Comparison of ENCODE assay signal across 9 mouse cellular contexts in the genomic region with DNA sequence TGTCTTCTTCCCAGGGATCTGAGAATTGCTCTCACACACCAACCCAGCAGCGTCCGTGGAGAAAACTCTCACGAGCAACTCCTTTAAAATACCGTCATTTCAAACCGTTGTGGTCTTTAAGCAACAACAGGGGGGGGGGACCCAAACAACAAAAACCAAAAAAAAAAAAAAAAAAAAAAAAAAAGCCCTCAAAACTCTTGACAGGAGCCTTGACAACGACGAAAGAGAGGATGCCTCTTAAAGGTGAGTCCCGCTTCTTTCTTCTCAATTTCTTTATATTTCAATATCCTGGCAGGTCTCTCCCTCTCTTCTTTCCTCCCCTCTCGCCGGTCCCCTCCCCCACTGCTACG. TPM values are rescaled to one million over a fixed set of nuclear protein-coding genes. Genes with fewer than 3 reads are reported as not detected.
DNase-seq lines count a peak whose midpoint lies in the region; ATAC-seq and TF ChIP-seq lines count a peak whose summit lies in the region.
"Had no signal": no experiment of that assay in that cellular context is flagged by ENCODE, and none has a peak within 500 bp of the region (broad histone marks: within the 10 kb centered on the region; RNA-seq: fewer than 3 reads in every experiment).

No protein-coding gene starts in this region.

- H3K4me1 ChIP-seq in lung, embryonic 14.5 days (ENCODE audit: insufficient read depth) = 0 out of 2 replicates have a peak, but pooled peaks cover 4% of the 10 kb centered on the region
- peaks cover 86% of the 10 kb centered on the region for H3K4me1 ChIP-seq in forebrain, embryonic 10.5 days
- H3K4me1 ChIP-seq in limb, embryonic 12.5 days (replicated peaks) = peaks cover 33% of the 10 kb centered on the region
- H3K4me1 ChIP-seq in small intestine, adult 2 months (ENCODE audit: control insufficient read depth, insufficient read depth, insufficient read length, low read length) = peaks cover 17% of the 10 kb centered on the region

- TF ChIP-seq CTCF in lung, embryonic 14.5 days (IDR thresholded peaks at IDR 0.05; ENCODE audit: low read depth) = no peak
- no peak for TF ChIP-seq CTCF in small intestine, adult 2 months (IDR thresholded peaks at IDR 0.05; ENCODE audit: extremely low read depth, insufficient read length, insufficient replicate concordance, low read depth, low read length)

- under 1% methylated on average over 11 of the region's 11 CpGs for WGBS in lung, embryonic 14.5 days
- whole genome bisulfite sequencing in forebrain, embryonic 10.5 days = 0% methylated on average over 11 of the region's 11 CpGs
- 1% methylated on average over 11 of the region's 11 CpGs for WGBS in limb, embryonic 12.5 days
- 1% methylated on average over 11 of the region's 11 CpGs for WGBS in small intestine, adult 2 months

- TF ChIP-seq POLR2A in small intestine, adult 2 months (IDR thresholded peaks at IDR 0.05; ENCODE audit: low read depth, low read length) = no peak

- no peak overlapping the region for H3K9ac ChIP-seq in lung, embryonic 14.5 days
- no peak overlapping the region for H3K9ac ChIP-seq in limb, embryonic 12.5 days (replicated peaks)

- ATAC-seq in lung, embryonic 14.5 days (ENCODE audit: insufficient read depth) = no peak
- no peak for ATAC-seq in limb, embryonic 12.5 days (ENCODE audit: insufficient number of reproducible peaks, insufficient read depth, low FRiP score, low TSS enrichment, low read depth)

- no peaks in the 10 kb centered on the region for H3K9me3 ChIP-seq in lung, embryonic 14.5 days (ENCODE audit: low read depth, low read length)
- no peaks in the 10 kb centered on the region for H3K9me3 ChIP-seq in forebrain, embryonic 10.5 days
- H3K9me3 ChIP-seq in limb, embryonic 12.5 days = no peaks in the 10 kb centered on the region

- no peak overlapping the region for H3K27ac ChIP-seq in lung, embryonic 14.5 days (ENCODE audit: low read depth)
- peak overlapping the region; percentile 99 for H3K27ac ChIP-seq in forebrain, embryonic 10.5 days
- H3K27ac ChIP-seq in limb, embryonic 12.5 days = no peak overlapping the region
- H3K27ac ChIP-seq in small intestine, adult 2 months (ENCODE audit: insufficient read depth, low read depth, low read length) = no peak overlapping the region
- H3K27ac ChIP-seq: macrophage had no signal

- peaks cover 99% of the 10 kb centered on the region for H3K27me3 ChIP-seq in lung, embryonic 14.5 days (ENCODE audit: insufficient read depth, low read length)
- H3K27me3 ChIP-seq in forebrain, embryonic 10.5 days (ENCODE audit: poor library complexity, severe bottlenecking) = peaks cover 97% of the 10 kb centered on the region
- peaks cover 99% of the 10 kb centered on the region for H3K27me3 ChIP-seq in limb, embryonic 12.5 days
- H3K27me3 ChIP-seq in small intestine, adult 2 months (ENCODE audit: control insufficient read depth, insufficient read depth, low read length) = peaks cover 91% of the 10 kb centered on the region

- DNase-seq in lung, embryonic 14.5 days = no peak
- no peak for DNase-seq in lung, postnatal 36 days
- no peak for DNase-seq in forebrain, embryonic 10.5 days (ENCODE audit: extremely low spot score, low spot score)
- no peak for DNase-seq in gastrocnemius, postnatal 4 days (ENCODE audit: low spot score in 2 of 2)
- no peak for DNase-seq in lung, postnatal 14 days
- no peak for DNase-seq in adrenal gland, postnatal 25 days

- H3K4me2 ChIP-seq in lung, embryonic 14.5 days = peak overlapping the region; percentile 56
- peak overlapping the region; percentile 66 for H3K4me2 ChIP-seq in limb, embryonic 12.5 days

- H3K36me3 ChIP-seq in lung, embryonic 14.5 days (ENCODE audit: insufficient read depth) = no peaks in the 10 kb centered on the region
- peaks cover 24% of the 10 kb centered on the region for H3K36me3 ChIP-seq in forebrain, embryonic 10.5 days (replicated peaks)
- no peaks in the 10 kb centered on the region for H3K36me3 ChIP-seq in limb, embryonic 12.5 days
- no peaks in the 10 kb centered on the region for H3K36me3 ChIP-seq in small intestine, adult 2 months (ENCODE audit: control insufficient read depth, insufficient read depth, low read length)

- peak overlapping the region; percentile 28 for H3K4me3 ChIP-seq in lung, embryonic 14.5 days (ENCODE audit: low read depth, low read length)
- peak overlapping the region; percentile 88 for H3K4me3 ChIP-seq in forebrain, embryonic 10.5 days
- H3K4me3 ChIP-seq in limb, embryonic 12.5 days (replicated peaks) = peak overlapping the region; percentile 39
- peak overlapping the region; percentile 39 for H3K4me3 ChIP-seq in small intestine, adult 2 months (ENCODE audit: low read depth, low read length)

RNA-seq across cellular contexts. Expression of gene Pax6, which starts 7.0 kb away (rescaled TPM):
- polyA plus RNA-seq in lung, embryonic 14.5 days (2014; fragmentation: Nextera tagmentation; extraction: Ambion mirVana) = 0.08 TPM in 1 of 2 replicates, not detected in the other
- 76.8 and 79.6 TPM in 2 replicates for polyA plus RNA-seq in forebrain, embryonic 10.5 days (2016; fragmentation: Nextera tagmentation; extraction: Ambion mirVana)
- 0.49 TPM in 1 of 2 replicates, not detected in the other for polyA plus RNA-seq in limb, embryonic 12.5 days (2016; fragmentation: Nextera tagmentation; extraction: Ambion mirVana)
- polyA plus RNA-seq in small intestine, adult 2 months (2012; rRNA removed) = 1.2 and 2.6 TPM in 2 replicates
- not detected for total RNA-seq in gastrocnemius, postnatal 4 days (2021)
- not detected in 2 replicates for total RNA-seq in adrenal gland, postnatal 25 days (2021)
- polyA plus RNA-seq: macrophage had no signal

Comparison
In these comparisons a context has a peak if more than half of its experiments do, and no peak if none do; other contexts are left out.
1. H3K4me3 ChIP-seq: peak in every context shown above with its lines; median percentile 88 in forebrain, embryonic 10.5 days; 39 in limb, embryonic 12.5 days; 39 in small intestine, adult 2 months; 28 in lung, embryonic 14.5 days.
2. RNA of gene Pax6, which starts 7.0 kb away (polyA plus RNA-seq): 76.8 to 79.6 TPM in forebrain, embryonic 10.5 days; 1.2 to 2.6 TPM in small intestine, adult 2 months, 0.49 TPM in limb, embryonic 12.5 days and 0.08 TPM in lung, embryonic 14.5 days; every median in the first group is over 10 times any median in the second.